Mouse (Mus musculus) MN1 (cell line): Measurements from ENCODE around the gene Kcnk2.

ENCODE experiments used
- DNase-seq: peaks from one replicate; pipeline ENCODE4 v3.0.0-alpha.2; 2016; ENCODE audit warnings: low spot score

Kcnk2 gene

DNA sequence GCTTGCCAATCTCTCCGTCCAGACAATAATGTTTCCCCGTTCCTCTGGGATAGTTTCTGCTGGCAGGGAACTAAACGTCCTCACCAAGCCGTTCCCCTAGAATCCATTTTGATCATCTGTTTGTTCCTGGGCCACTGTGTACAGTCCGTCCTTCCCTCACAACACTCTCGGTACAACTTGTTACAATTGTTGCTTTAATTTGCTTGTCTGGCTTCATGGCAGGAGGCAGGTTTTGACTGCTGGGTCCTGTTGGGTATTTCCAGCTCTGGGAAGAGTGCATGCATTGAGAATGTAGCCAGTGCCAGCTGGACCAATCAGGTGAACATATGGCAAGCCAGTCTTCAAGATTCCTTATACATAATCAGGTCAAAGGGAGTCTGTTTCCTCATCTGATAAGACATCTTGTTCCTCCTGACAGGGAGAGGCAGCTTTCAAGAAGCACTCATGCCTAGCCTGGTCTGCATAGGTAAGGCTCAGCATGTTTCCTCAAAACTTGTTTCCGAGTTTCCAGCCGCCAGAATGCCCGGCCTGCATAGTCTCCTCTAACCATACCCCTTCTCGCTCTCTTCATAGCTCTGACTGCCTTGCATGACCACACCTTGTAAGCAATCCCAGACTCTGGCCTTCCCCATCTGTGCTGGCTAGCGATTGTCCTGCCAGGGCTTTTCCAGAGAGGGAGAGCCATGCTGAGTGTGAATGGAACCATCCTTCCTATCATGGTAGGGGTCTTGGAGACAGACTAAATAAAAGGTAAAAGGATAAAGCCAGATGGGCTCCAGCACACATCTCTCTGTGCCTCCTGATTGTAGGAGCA is 184.1 kb downstream of the Kcnk2 start:
- DNase-seq: no peak

DNA sequence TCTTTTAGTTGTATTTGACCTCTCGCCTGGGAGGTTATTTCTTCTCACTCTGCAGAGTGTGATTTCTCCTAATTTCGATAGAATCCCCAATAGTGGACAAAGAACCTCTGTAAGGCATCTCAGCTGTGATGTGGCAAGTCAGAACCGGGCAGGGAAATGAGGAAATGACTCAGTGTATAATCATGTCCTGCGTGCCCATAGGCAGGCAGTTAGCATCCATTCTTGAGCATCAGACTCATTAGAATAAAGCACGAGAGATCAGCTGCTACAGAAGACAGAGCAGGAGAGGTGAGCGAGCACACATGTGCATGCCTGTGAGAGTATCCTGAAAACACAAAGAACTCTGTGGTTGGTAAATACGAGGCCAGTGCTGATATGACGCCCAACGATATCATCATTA is 186.9 kb downstream of the Kcnk2 start:
- no peak for DNase-seq

DNA sequence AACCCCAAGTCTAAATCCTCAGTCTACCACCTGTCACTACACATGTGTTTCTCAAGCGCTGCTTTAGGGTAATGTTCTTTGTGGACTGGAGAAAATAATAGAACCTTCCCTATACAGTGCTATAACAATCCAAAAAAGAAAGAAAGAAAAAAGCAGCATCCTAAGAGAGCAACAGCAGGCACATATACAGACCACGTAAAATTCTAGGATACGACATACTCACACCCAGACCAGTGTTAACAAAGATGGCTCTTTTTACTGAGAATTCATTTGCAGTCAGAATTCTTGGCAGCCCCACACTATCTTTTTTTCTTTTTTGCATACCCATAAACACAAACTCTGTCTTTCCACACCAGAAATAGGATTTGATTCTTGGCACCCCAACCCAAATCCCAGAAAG is 187.6 kb downstream of the Kcnk2 start:
- no peak for DNase-seq

DNA sequence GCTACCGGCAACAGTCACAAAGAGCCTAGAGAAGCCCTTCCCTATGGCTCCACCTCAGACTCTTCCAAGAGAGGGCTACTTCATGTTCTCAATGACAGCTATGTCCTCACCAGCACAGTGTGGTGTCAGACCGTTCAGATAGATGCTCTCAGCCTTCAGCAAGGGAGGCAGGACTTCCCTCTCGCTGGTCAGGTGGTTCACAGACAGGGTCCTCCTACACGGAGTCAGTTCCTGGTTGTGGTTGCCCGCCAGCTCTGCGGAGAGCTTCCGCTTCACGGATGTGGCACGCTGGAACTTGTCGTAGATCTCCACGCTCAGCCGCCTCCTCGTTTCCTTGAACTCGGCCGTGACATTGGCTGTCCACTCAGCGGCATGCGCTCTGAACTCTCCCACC is 192.4 kb downstream of the Kcnk2 start:
- no peak for DNase-seq

DNA sequence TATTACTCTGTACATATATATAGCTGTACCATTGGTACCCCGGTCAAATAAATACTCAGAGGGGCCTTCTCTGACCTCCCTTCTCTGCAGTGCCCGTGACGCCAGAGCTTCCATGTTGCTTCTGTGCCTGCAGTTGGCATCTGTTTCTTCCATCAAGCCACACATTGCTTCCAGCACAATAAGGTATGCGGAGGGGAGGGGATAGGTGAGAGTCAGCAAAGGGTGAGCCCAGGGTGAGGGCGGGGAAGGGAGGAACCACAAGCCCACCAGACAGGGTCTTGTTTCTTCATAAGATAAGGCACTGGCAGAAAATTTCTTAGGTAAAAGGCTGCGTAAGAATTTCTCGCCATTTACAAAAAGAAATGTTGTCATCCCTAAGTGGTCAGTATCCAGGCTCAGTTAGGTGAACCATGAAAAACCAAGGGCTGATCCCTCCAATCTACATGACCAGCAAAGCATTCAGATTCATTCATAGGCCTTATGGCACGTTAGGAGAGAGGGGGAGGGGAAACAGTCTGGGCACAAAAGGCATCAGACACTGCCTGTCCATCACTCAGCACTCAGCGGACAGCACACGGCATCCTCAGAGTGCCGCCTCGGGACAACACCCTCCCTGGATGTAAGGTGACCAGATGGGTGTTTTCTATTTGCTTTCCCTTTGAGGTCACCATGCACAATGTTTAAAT is 192.9 kb downstream of the Kcnk2 start:
- no peak for DNase-seq

DNA sequence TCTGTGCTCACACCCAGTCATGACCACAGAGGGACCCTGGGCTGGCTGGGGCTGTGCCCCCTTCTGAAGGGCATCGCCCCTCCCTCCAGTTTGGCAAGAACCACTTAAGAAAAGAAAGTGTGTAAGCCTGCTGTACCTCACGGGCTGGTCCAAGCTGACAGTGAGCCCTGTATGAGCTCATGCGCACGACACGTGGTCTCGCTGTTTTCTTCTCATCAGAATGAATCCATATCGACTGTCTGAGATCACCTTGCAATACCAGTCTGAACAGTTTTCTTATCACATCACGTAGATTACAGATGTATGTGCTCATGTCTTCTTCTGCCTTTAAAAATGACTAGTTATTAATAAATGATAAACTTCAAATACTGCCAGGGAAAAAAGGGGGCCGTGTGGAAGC is 193.5 kb downstream of the Kcnk2 start:
- DNase-seq: no peak

DNA sequence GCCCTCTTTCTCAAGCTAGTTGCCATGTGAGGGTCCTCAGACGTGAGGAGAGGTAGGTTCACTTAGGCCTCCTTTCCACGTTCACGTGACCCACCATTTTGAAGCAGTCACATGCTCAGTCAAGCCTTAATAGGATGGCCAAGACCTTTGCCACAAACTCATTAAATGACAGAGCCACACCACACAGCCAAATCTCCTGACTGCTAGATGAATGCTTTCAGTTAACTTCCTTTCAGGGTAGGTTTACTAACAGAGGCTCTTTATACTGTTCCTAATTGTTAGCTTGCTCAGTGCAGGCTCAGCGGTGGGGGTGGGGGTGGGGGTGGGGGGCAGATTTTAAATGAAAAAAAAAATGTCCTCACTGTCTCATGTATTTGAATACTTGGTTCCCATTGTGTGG is 206.3 kb downstream of the Kcnk2 start:
- DNase-seq: no peak

DNA sequence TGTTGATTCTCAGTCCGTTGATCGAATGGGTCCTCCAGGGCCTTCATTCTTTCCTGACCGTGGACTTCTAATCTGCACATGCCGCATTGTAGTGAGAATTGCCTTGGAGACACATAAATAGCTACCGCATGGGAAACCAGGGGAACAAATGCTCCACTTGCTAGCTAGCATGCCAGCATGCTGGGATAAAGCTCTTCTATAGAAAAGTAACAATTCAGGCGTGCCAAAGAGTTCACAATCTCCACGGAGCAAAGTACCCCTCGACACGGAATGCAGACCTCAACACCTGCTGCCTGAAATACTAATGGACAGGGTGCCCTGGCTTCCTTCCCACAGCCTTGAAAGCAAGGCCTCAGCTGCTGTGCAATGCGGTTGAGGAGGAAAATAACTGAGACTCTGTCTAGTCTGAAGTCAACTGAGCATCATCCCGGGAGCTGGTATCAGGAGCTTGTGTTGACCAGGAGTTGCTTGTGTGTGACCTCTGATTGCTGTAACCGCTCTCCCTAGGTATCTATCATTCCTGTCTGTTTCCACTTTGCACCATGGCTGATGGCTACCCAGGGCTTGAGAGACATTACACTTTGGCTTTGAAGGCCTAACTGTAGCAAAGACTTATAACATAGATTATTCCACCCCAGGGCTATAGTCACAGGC is 214.2 kb downstream of the Kcnk2 start:
- no peak for DNase-seq

DNA sequence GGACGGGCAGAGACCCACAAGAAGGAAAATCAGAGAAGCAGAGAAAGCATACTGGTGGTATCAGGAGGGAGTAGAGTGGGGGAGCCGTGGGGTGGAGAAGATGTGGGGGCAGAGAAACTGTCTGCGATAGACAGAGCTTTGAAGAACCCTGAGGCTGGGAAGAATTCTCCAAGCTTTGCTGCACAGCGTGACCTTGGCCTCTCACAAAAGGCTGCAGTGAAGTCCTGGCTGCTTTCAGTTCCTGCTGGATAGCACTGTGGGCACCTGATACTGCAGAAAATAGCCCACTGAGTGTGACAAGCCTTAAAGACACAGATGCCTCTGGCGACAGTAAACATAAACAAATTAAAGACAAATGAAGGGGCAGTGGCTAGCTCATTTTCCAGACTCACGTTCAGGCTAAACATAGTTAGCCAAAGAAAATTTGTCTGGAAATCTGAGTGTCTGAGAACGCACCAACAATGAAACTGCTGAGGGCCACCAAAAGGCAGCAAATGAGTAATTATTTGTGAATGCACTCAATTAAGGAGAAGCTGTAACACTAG is 216.8 kb downstream of the Kcnk2 start:
- DNase-seq: no peak

DNA sequence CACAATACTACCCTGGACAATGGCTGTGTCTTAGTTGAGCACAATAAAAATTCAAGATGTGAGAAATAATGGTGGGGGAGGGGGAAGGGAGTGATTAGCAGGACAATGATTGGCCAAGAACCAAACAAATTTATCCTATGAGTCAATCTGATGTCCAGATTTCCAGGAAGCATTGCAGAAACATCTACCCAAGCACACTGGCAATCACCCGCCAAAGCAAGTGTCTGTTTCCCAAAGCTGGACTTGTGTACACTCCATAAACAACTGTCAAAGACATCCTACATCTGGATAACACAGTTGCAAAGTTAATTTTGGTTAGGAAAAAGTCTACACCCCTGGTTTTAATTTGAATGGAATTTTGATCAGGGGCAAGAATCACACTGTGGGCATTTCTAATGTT is 224.3 kb downstream of the Kcnk2 start:
- DNase-seq: no peak

DNA sequence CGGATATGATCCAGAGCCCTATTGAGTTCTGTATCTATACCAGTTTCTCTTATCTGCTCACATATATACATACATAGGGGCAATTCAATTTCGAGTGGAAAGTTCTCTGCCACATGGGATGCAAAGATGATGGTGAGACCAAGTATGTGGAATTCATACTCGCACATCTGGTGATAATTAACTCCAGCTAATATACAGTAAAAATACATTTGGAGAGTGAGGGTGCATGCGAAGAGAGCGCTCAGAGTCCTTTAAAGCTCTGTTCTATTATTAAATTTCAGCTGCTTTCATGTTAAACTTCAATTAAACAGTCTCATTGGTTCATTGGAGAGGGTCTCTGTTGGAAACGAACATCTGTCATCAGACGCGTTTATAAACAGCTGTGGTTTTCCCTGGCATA is 228.6 kb downstream of the Kcnk2 start:
- DNase-seq: no peak

DNA sequence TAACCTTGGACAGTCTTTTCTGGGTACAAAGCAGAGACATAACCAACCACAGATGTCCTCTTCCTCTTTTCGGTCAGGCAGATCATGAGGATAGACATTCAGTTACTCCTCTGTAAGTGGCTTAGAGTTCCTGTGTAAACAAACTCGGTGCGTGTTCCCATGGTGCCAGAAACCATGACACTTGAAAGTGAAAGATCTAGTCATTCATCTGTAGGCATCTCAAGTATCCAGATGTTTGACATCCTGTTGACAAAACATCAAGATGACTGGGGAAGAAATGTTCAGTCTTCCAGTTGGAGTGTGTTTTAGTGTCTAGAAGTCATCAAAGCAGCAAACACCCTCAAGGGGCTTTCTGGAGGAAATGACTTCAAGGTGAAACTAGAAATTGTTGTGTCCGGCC is 230.9 kb downstream of the Kcnk2 start:
- no peak for DNase-seq

DNA sequence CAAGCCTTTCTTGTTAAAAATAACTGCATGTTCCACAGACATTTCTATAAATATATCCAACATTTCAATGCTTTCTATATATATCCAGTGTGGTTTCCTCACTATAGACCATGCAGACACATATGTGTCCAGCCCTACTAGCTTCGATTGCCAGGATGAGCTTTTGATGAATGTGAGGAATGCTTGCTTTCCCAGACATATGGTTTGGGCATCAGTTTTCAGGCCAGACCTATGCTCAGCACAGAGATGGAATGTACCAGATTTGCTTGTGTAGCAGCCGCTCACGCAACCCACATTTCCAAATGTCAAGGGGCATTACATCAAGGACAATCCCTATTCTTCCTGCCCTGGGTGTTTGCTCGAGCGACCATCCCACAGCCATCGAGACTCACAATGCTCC is 236.3 kb downstream of the Kcnk2 start:
- DNase-seq: no peak

DNA sequence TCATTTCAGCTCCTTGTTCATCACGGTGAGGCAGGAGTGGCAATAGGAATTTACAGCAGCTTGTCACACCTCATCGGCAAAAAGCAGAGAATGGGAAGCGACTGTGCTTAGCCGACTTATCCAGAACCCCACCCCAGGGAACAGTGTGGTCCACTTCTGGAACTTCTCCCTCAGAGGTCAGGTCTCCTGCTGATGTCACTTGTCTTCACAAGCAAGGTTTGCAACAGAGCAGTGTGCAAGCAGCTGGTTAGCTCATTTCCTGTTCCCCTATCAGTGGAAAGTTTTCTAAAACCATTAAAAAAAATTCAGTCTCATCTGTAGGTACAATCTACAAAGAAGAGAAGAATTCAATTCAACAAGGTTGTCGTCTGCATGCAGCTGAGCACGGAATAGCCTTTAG is 236.9 kb downstream of the Kcnk2 start:
- no peak for DNase-seq

DNA sequence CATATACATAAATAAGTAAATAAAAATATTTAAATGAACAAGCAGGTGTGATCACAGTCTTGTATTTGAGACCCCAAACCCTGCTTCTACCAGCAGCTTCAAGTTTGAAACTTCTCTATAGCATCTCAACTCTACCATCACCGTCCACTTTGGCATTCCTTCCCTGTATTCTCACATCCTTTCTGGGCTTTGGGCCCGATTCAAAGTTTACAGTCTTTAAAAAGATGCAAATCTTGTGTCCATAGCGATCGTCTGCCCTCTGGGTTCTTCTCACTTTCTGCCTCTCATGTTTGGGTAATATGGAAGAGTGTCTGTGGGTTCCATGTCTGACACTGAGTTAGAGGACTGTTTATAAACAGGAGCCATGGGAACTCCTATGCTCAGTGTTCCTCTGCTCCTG is 237.4 kb downstream of the Kcnk2 start:
- DNase-seq: no peak

DNA sequence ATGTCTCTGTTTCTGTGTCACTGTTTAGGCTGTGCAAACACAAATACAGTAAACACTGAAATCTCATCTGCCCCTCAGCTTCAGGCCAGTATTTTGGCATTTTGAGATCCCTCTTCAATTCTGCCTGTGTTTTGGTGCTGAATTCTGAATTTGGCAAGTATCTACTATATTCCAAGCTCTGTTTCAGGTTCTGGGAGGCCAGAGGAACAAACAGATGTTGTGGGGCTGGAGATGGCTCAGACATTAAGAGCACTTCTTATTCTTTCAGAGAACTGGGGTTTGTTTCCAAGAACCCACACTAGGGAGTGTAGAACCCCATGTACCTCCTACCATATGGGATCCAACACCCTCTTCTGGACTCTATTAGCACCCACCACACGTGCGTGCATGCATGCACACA is 237.8 kb downstream of the Kcnk2 start:
- no peak for DNase-seq
